Mouse (Mus musculus) adrenal gland, postnatal 14 days (tissue): ENCODE data around the gene Smarcad1. TPM values are rescaled to one million over a fixed set of nuclear protein-coding genes. Genes with fewer than 3 reads are reported as not detected.
A peak's percentile ranks its signal among the peaks of the same experiment; 100 is the strongest.

Experiments used
- DNase-seq: peaks from one replicate; pipeline ENCODE4 v3.0.0; 2021; ENCODE audit warnings: mixed read lengths
- total RNA-seq: library from RNA; stranded (reverse); gene quantifications from 2 replicates; pipeline ENCODE4 v1.2.3, GENCODE M21; 2021

The Smarcad1 gene
- total RNA-seq, 1 experiment from 2014 or later, result 37.1 TPM

GRCm38 (mm10) chr6:65079139-65079538, 36.8 kb downstream of the Smarcad1 start:
- DNase-seq, result no peak

GRCm38 (mm10) chr6:65114902-65115301, 72.5 kb downstream of the Smarcad1 start:
- DNase-seq, result no peak

- DNase-seq, result no peak
These were observed 75.2 kb downstream of the Smarcad1 start for GRCm38 (mm10) chr6:65117540-65117939.

GRCm38 (mm10) chr6:65126074-65126726, 83.8 kb downstream of the Smarcad1 start:
- DNase-seq, result peak; percentile 69

GRCm38 (mm10) chr6:65132376-65132775, 90.0 kb downstream of the Smarcad1 start:
- DNase-seq, result no peak

GRCm38 (mm10) chr6:65137802-65138201, 95.4 kb downstream of the Smarcad1 start:
- no peak for DNase-seq

- no peak for DNase-seq
These were observed 95.9 kb downstream of the Smarcad1 start for GRCm38 (mm10) chr6:65138243-65138642.

DNA sequence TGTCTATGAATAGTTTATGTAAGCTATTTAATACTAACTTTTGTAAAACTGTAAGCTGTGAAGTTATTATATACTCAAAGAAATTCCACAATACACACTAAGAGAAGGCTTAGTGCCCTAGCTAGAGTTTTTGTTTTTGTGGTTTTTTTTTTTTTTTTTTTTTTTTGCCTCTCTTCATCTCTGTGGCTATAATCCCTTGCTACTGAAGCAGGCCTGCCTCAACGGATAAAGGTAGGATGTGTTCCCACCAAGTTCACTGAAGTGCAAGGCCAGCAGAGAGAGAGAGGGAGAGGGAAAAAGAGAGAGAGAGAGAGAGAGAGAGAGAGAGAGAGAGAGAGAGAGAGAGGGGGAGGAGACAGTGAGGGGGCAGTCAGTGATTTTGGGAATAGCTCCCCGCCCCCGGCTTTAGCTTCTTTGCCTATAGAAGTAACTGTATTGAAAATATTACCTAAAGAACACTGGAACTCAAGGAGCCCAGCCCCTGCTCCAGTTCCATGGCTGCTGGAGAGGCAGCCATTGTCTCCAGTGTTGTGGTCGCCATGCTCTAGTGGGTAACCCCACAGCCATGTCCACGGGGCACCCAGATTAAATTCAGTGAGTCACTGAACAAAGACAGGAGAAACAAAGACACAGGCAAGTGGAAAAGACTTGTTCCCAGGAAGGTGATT, 97.8 kb downstream of the Smarcad1 start:
- no peak for DNase-seq

DNA sequence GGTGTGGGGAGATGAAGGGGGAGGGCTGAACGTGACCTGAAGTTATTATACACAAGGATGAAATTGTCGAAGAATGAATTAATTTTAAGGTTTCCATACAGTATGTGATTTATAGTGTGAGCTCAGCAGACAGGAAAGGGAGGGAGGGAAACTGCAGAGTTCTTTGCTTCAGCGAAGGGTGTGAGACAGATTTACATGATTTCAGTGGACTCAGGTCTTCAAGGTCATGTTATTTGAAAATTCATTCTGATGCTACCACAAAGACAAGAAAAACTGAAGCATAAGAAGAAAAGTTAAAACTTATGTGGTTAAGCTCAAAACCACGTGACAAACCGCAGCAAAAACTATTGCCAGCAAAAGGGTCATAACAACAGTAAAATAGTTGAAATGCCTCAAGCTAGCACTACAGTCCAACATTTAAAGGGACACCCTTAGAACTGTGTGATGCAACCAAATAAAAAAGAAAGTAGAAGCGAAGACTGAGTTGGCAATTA, 98.4 kb downstream of the Smarcad1 start:
- DNase-seq, result no peak

DNA sequence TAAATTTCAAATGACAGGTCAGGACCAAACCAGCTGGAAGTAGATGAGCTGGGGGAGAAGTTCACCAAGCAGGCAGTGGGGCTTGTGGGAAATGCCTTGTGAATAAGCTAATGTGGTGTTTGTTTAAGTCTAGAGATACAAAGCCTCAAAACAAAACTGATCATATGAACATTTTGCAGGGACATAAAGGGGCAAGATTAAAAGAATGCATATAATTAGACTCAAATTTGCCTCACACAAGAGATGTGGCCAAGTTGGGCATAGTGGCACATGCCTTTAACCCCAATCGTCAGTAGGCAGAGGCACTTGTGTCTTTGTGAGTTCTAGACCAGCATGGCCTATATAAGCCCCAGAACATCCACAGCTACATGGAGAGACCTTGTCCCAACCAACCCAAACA, 99.9 kb downstream of the Smarcad1 start:
- no peak for DNase-seq

DNA sequence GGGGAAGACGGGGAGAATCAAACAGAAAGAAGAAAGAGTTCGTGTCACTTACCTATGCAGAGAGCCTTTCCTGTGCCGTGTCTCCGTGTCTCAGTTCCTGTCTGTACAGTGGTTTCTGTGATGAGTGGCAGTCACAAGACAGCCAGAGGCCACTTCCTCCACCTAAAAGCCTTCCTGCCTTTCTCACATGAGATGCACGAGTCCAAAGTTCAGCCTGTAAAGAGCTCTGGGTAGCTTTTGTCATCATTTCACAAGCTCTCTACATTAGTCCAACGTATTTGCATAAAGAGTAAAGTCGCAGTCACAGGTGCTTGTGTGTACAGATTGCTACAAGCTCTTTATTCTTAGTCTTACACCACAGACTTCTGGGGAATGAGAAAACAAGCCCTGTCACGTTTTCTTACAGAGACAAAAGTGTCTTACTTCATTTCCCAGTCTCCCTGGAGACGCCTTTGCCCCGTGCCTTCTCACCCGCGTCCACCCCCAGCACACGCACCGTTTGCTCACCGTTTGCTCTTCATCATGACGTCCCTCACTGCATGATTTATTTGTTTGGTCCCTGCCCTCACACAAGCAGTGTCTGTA, 102.3 kb downstream of the Smarcad1 start, which contains the start of gene Hpgds:
Gene Hpgds (minus strand): TSS at position 288 of the 585 bp plus-strand sequence.
- DNase-seq, result peak; percentile 9

DNA sequence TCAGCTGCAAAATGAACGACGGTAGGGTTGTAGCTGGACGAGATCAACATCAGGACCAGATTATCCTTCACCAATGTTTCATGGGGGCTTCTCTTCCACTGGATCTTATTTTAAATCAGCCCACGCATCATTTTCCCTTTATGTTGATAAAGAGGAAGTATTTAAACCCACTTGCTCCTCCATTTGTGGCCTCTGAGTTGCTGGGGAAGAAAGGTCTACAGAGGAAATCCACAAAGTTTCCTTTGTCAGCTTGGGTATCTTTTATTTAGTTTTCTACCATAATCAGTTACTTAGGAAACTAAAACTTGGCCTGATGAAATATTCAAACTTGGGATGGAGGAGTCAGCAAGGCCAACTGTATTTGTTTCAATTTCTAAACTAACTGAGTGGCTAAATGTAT, 104.0 kb downstream of the Smarcad1 start:
- DNase-seq, result no peak

GRCm38 (mm10) chr6:65150703-65151102, 108.3 kb downstream of the Smarcad1 start:
- DNase-seq, result no peak

DNA sequence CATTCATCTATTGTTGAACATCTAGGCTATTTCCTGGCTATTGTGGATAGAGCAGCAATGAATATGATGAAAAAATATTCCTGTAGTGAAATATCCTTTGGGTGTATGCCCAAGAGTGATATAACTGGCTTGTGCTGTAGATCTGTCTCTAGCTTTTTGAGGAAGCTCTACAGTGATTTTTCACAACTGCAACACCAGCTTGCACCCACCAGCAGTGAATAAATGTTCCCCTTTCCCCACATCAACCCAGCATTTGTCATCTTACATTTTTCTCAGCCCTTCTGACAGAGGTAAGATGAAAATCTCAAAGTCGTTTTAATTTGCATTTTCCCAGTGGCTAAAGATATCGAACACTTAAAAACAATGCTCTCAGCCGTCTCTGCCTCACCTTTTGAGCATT, 111.2 kb downstream of the Smarcad1 start:
- DNase-seq, result no peak

- no peak for DNase-seq
These were observed 114.7 kb downstream of the Smarcad1 start for GRCm38 (mm10) chr6:65157042-65157441.

GRCm38 (mm10) chr6:65159381-65159942, 117.1 kb downstream of the Smarcad1 start:
- no peak for DNase-seq

DNA sequence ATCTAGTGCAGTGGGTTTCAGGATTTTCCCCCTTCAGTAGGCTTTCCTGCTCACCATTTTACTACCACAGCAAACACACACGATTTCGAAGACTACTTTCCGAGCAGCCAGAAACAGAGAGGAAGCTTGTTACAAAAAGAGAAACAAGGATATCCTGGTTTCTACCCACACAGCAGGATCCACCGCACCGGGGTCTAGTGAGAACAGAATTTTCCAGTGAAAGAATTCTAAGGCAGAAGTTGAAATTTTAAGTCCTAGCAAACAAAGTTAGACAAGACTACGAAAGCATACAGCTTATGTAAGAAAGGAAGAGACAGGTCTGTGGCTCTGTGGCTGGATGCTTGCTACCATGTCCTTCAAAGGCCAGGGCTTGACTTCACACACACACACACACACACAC, 121.8 kb downstream of the Smarcad1 start:
- DNase-seq, result no peak

GRCm38 (mm10) chr6:65164977-65165376, 122.6 kb downstream of the Smarcad1 start:
- no peak for DNase-seq

Other genes starting within 250 kb of the Smarcad1 start
- 0.78 and 1.5 TPM in 2 replicates for gene Hpgds, start 102.3 kb downstream of the Smarcad1 start, total RNA-seq